Mouse (Mus musculus) CH12.LX (cell line): ENCODE data around the gene Sval2.

Experiments
- CTCF ChIP-seq, 2 experiments: IDR thresholded peaks in 1 of 2; conservative IDR thresholded peaks in 1 of 2; 2 replicates each; pipeline ENCODE4 v1.5.1; 2011 to 2012; ENCODE audit warnings: low read depth in 2 of 2, low read length in 2 of 2, improper control_type of control experiment in 1 of 2, inconsistent platforms in 1 of 2, mild to moderate bottlenecking in 1 of 2, moderate library complexity in 1 of 2
- EP300 ChIP-seq: IDR thresholded peaks from 2 replicates; pipeline ENCODE4 v1.6.1; 2011; ENCODE audit warnings: low read length, improper control_type of control experiment

- TF ChIP-seq EP300 (no peak), CTCF (conservative IDR thresholded peaks at IDR 0.05 in 1 of 2, IDR thresholded peaks at IDR 0.05 in 1 of 2; ENCODE audit: low read depth in 2 of 2, low read length in 2 of 2) (no peak)
These were observed 58.8 kb downstream of the Sval2 start for GRCm38 (mm10) chr6:41911625-41912024.
